Mouse (Mus musculus): ENCODE results near the gene Cd9. TPM values are rescaled to one million over a fixed set of nuclear protein-coding genes. Genes with fewer than 3 reads are reported as not detected.

Gene Cd9
- polyA plus RNA-seq, 1 experiment from 2014 or later: 243 TPM

DNA sequence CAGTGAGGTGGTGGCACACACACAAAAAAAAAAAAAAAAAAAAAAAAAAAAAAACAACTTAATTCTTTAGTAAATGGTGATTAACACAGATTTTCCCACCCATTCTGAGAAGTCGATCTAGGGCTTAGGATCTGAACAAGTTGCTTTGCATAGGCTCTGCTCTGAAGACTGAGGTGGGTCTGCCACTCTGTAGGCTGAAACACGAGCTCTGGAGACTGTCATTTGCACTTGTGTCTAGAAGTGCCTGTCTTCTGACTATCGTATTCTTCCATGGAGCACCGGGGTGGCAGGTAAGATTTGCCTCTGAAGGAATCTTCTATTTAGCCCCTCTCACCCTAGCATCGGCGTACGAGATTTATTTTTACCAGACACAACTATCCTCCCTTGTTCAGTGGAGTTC, 62.1 kb downstream of the Cd9 start:
- no peaks in the 10 kb centered on the region for H3K27me3 ChIP-seq (ENCODE audit: insufficient read depth, low read length)
- no peak overlapping the region for H3K4me3 ChIP-seq (ENCODE audit: low read depth, low read length)
- no peak overlapping the region for H3K4me2 ChIP-seq (ENCODE audit: low read depth, low read length)
- 77% methylated on average over 7 of the region's 7 CpGs for WGBS (ENCODE audit: insufficient replicate concordance)
- H3K9ac ChIP-seq (replicated peaks): no peak overlapping the region
- no peak for TF ChIP-seq CTCF (IDR thresholded peaks at IDR 0.05; ENCODE audit: low read depth)
- no peak for TF ChIP-seq EP300 (IDR thresholded peaks at IDR 0.05; ENCODE audit: low read depth)
- DNase-seq: no peak
- no peak overlapping the region for H3K27ac ChIP-seq (ENCODE audit: low read depth)
- H3K36me3 ChIP-seq (replicated peaks; ENCODE audit: insufficient read depth, low read length): no peaks in the 10 kb centered on the region
- ATAC-seq: no peak
- H3K9me3 ChIP-seq (ENCODE audit: low read length): no peaks in the 10 kb centered on the region
- peaks cover 7% of the 10 kb centered on the region; the same call in 1 of the 2 replicates for H3K4me1 ChIP-seq (ENCODE audit: insufficient read depth)

DNA sequence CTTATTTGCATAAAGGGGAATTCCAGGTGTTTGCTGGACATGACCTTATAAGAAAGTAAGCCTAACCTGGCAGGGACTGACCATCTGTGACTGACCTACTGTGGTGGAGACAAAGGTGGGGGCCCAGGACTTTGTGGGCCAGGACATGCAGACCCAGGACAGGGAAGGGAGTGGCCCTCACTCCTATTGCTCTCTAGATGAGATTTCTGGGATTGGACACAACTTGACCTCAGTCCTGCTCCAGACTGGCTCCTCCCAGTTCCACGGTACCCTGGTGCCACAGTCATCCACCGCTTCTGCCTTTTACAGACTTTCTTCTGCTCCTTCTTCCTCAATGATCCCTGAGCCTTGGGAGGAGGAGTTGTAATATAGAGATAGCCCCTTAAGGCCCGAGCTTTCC, 63.6 kb downstream of the Cd9 start:
- H3K27ac ChIP-seq (ENCODE audit: low read depth): no peak overlapping the region
- no peaks in the 10 kb centered on the region for H3K36me3 ChIP-seq (replicated peaks; ENCODE audit: insufficient read depth, low read length)
- TF ChIP-seq EP300 (IDR thresholded peaks at IDR 0.05; ENCODE audit: low read depth): no peak
- TF ChIP-seq CTCF (IDR thresholded peaks at IDR 0.05; ENCODE audit: low read depth): no peak
- peaks cover 11% of the 10 kb centered on the region for H3K4me1 ChIP-seq (ENCODE audit: insufficient read depth)
- H3K9ac ChIP-seq (replicated peaks): no peak overlapping the region
- H3K27me3 ChIP-seq (ENCODE audit: insufficient read depth, low read length): no peaks in the 10 kb centered on the region
- 59% methylated on average over 3 of the region's 3 CpGs for WGBS (ENCODE audit: insufficient replicate concordance)
- DNase-seq (no peak), ATAC-seq (no peak)
- H3K4me3 ChIP-seq (ENCODE audit: low read depth, low read length): no peak overlapping the region
- no peak overlapping the region for H3K4me2 ChIP-seq (ENCODE audit: low read depth, low read length)
- H3K9me3 ChIP-seq (ENCODE audit: low read length): no peaks in the 10 kb centered on the region

DNA sequence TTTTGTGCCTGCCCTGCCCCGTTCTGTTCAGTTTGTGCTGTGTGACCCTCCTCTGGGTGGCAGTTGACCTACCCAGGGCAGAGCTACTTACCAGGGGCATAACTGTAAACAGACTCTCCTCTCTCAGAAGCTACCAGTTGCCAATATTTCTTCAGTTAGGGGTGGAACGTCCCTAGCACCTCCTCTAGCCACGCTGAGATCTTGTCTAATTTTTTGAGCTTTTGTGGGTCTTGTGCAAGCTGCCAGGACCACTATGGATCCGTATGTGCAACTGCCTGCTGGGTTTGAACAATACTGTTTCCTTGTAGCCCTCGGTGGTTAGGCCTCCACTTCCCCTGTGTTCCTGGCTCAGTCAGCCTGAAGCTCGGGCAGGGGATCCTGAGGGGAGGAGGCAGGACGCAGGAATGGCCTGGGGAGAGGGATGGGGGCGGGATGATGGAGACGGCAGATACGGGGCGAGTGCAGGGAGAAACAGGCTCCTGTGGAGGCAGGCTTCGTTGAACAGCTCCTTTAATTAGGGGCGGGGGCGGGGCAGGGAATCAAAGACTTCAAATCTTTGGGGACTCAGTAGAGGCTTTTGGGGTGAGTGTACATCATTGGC, 64.1 kb downstream of the Cd9 start:
- no peak for ATAC-seq

DNA sequence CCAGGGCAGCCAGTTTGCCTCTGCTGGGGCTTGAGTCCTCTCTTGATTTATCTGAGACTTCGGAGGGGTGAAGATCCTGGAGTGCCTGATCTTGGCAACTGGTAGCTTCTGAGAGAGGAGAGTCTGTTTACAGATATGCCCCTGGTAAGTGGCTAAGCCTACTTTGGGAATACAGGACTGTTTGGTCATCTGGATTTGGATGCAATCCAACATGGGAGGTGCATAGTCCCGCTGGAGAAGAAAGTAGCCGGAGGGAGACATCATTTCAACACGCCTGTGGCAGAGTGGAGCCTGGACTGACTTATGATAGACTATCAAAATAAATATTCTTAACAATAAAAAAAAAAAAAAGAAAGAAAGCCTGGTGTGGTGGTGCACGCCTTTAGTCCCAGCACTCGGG, 64.8 kb downstream of the Cd9 start:
- H3K9ac ChIP-seq (replicated peaks): no peak overlapping the region
- no peak overlapping the region for H3K27ac ChIP-seq (ENCODE audit: low read depth)
- no peak overlapping the region for H3K4me3 ChIP-seq (ENCODE audit: low read depth, low read length)
- H3K36me3 ChIP-seq (replicated peaks; ENCODE audit: insufficient read depth, low read length): no peaks in the 10 kb centered on the region
- no peaks in the 10 kb centered on the region for H3K9me3 ChIP-seq (ENCODE audit: low read length)
- H3K4me2 ChIP-seq (ENCODE audit: low read depth, low read length): no peak overlapping the region
- H3K4me1 ChIP-seq (ENCODE audit: insufficient read depth): peaks cover 15% of the 10 kb centered on the region
- DNase-seq (peak; percentile 29), ATAC-seq (no peak)
- 64% methylated on average over 6 of the region's 6 CpGs for WGBS (ENCODE audit: insufficient replicate concordance)
- TF ChIP-seq CTCF (IDR thresholded peaks at IDR 0.05; ENCODE audit: low read depth): no peak
- TF ChIP-seq EP300 (IDR thresholded peaks at IDR 0.05; ENCODE audit: low read depth): no peak
- no peaks in the 10 kb centered on the region for H3K27me3 ChIP-seq (ENCODE audit: insufficient read depth, low read length)

More for the DNA sequence above, 64.1 kb downstream of the Cd9 start:
- Histone ChIP-seq H3K9me3 (ENCODE audit: low read length) (no peaks in the 10 kb centered on the region), H3K36me3 (replicated peaks; ENCODE audit: insufficient read depth, low read length) (no peaks in the 10 kb centered on the region), H3K4me1 (ENCODE audit: insufficient read depth) (peaks cover 12% of the 10 kb centered on the region), H3K9ac (replicated peaks) (no peak overlapping the region), H3K27ac (ENCODE audit: low read depth) (no peak overlapping the region), H3K27me3 (ENCODE audit: insufficient read depth, low read length) (no peaks in the 10 kb centered on the region), H3K4me3 (ENCODE audit: low read depth, low read length) (no peak overlapping the region), H3K4me2 (ENCODE audit: low read depth, low read length) (no peak overlapping the region)
- 27% methylated on average over 14 of the region's 14 CpGs for WGBS (ENCODE audit: insufficient replicate concordance)
- TF ChIP-seq EP300 (IDR thresholded peaks at IDR 0.05; ENCODE audit: low read depth) (no peak), CTCF (IDR thresholded peaks at IDR 0.05; ENCODE audit: low read depth) (no peak)
- no peak for DNase-seq

DNA sequence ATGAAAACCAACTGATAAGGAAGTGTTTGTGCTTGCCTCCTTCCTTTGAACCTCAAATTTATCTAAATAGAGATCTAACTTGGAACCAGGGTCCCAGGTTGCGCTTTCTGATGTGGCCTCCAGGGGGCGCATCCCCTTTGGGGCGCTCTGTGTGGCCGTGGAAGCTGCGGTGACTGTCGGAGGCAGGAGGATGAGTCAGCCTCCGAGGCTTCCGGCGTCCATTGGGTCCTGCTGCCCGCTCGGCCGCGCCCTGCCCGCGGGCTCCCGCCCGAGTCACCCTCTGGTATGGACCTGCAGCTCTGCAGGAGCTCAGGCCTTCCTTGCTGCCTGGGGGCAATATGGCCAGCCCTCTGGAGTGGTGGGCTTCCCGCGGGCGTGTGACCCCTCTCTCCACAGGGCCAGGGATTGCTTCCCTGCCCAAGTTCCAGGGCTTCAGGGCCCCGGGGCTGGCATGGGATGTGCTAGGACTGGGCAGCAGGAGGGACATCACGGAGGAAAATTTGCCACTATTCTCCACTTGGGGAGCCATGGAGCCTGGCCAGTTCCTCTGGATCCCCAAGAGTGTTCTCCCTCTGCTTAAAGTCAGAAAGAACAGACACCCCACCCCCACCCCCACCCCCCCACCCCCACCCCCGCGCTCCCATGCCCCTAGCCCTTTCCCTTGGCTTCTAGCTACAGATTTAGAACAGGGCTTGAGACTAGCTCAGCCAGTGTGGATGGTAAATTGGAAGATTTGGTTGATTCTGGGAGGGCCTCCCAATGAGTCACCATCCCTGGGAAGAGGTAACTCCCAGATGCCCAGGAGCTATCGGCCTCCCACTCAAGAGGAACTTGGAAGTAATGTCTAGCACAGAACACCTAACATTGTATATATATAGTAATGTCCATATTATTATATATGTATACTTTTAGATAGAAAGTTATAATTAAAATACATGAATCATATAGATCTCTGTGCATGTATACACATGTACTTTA, 67.9 kb downstream of the Cd9 start:
- 2% methylated on average over 21 of the region's 25 CpGs for WGBS (ENCODE audit: insufficient replicate concordance)
- DNase-seq (peak; percentile 88), ATAC-seq (peak; percentile 92)
- no peaks in the 10 kb centered on the region for H3K27me3 ChIP-seq (ENCODE audit: insufficient read depth, low read length)
- H3K36me3 ChIP-seq (replicated peaks; ENCODE audit: insufficient read depth, low read length): no peaks in the 10 kb centered on the region
- peak overlapping the region; percentile 90 for H3K4me2 ChIP-seq (ENCODE audit: low read depth, low read length)
- H3K9me3 ChIP-seq (ENCODE audit: low read length): no peaks in the 10 kb centered on the region
- peaks cover 15% of the 10 kb centered on the region for H3K4me1 ChIP-seq (ENCODE audit: insufficient read depth)
- peak; percentile 98 for TF ChIP-seq CTCF (IDR thresholded peaks at IDR 0.05; ENCODE audit: low read depth)
- no peak; the same call in 1 of the 2 replicates for TF ChIP-seq EP300 (IDR thresholded peaks at IDR 0.05; ENCODE audit: low read depth)
- peak overlapping the region; percentile 43 for H3K4me3 ChIP-seq (ENCODE audit: low read depth, low read length)
- peak overlapping the region; percentile 69 for H3K9ac ChIP-seq (replicated peaks)
- H3K27ac ChIP-seq (ENCODE audit: low read depth): peak overlapping the region; percentile 84

All from liver, postnatal 0 days (tissue).